Mouse (Mus musculus) CH12.LX (cell line): Measurements from ENCODE around the gene Trdmt1. TPM values are rescaled to one million over a fixed set of nuclear protein-coding genes. Genes with fewer than 3 reads are reported as not detected.

Experiments used
- DNase-seq: peaks from one replicate; pipeline ENCODE4 v3.0.0-alpha.2; 2013; ENCODE audit errors: extremely low read depth
- H3K27ac ChIP-seq: 2 replicates; pipeline ENCODE4 v1.5.1; 2012; ENCODE audit warnings: low read depth, mild to moderate bottlenecking, control low read depth, moderate library complexity; ENCODE audit not compliant: insufficient read depth
- H3K27me3 ChIP-seq: replicated peaks from 2 replicates; pipeline ENCODE3; 2012; ENCODE audit warnings: inconsistent platforms
- H3K36me3 ChIP-seq, 2 experiments: replicated peaks in 1 of 2; 2 replicates each; pipeline versions ENCODE3 to v1.6.1; 2012; ENCODE audit warnings: inconsistent platforms in 1 of 2, low read length in 1 of 2, mild to moderate bottlenecking in 1 of 2, mixed read lengths in 1 of 2, moderate library complexity in 1 of 2; ENCODE audit not compliant: control insufficient read depth in 1 of 2, insufficient read depth in 1 of 2
- H3K4me1 ChIP-seq, 2 experiments: 2 replicates each; pipeline ENCODE4 v1.6.1; 2012; ENCODE audit warnings: inconsistent platforms in 1 of 2, moderate library complexity in 1 of 2; ENCODE audit not compliant: insufficient read depth in 2 of 2, control insufficient read depth in 1 of 2
- H3K4me2 ChIP-seq: 2 replicates; pipeline ENCODE4 v1.6.1; 2012; ENCODE audit warnings: low read depth, mild to moderate bottlenecking, control low read depth; ENCODE audit not compliant: poor library complexity, insufficient read depth, severe bottlenecking
- H3K4me3 ChIP-seq, 3 experiments: fragments of 150-350 bp in 1 of 3; sonication (generic) in 1 of 3; replicated peaks in 1 of 3; 2 replicates each; pipeline versions ENCODE3 to v1.5.1; 2011 to 2012; ENCODE audit warnings: low read depth in 2 of 3, low read length in 2 of 3, mild to moderate bottlenecking in 2 of 3, moderate library complexity in 2 of 3, control low read depth in 1 of 3, improper control_type of control experiment in 1 of 3, inconsistent platforms in 1 of 3, mixed read lengths in 1 of 3; ENCODE audit not compliant: poor library complexity in 1 of 3
- H3K79me2 ChIP-seq: replicated peaks from 2 replicates; pipeline ENCODE4 v1.6.1; 2012; ENCODE audit warnings: mild to moderate bottlenecking, moderate library complexity; ENCODE audit not compliant: control insufficient read depth, poor library complexity, insufficient read depth, severe bottlenecking; ENCODE audit errors: extremely low read depth
- H3K9ac ChIP-seq: 2 replicates; pipeline ENCODE4 v1.6.1; 2012; ENCODE audit warnings: low read depth, mild to moderate bottlenecking, control low read depth, moderate library complexity; ENCODE audit not compliant: insufficient read depth
- H3K9me3 ChIP-seq: replicated peaks from 2 replicates; pipeline ENCODE3; 2012; ENCODE audit warnings: low read length, inconsistent platforms, mixed read lengths
- CHD1 ChIP-seq: IDR thresholded peaks from 2 replicates; pipeline ENCODE4 v1.6.1; 2012; ENCODE audit warnings: low read depth, low read length, improper control_type of control experiment, inconsistent platforms
- CTCF ChIP-seq, 2 experiments: IDR thresholded peaks in 1 of 2; conservative IDR thresholded peaks in 1 of 2; 2 replicates each; pipeline ENCODE4 v1.5.1; 2011 to 2012; ENCODE audit warnings: low read depth in 2 of 2, low read length in 2 of 2, improper control_type of control experiment in 1 of 2, inconsistent platforms in 1 of 2, mild to moderate bottlenecking in 1 of 2, moderate library complexity in 1 of 2
- ELF1 ChIP-seq: IDR thresholded peaks from 2 replicates; pipeline ENCODE4 v1.6.1; 2014; ENCODE audit warnings: low read depth, mild to moderate bottlenecking, inconsistent platforms, low read length, improper control_type of control experiment
- HCFC1 ChIP-seq: IDR thresholded peaks from 2 replicates; pipeline ENCODE4 v1.6.1; 2012; ENCODE audit warnings: low read depth, mild to moderate bottlenecking, inconsistent platforms, low read length, improper control_type of control experiment
- JUN ChIP-seq: IDR thresholded peaks from 2 replicates; pipeline ENCODE4 v1.6.1; 2011; ENCODE audit warnings: low read depth, mild to moderate bottlenecking, low read length, improper control_type of control experiment, moderate library complexity; ENCODE audit not compliant: insufficient read depth
- JUND ChIP-seq: conservative IDR thresholded peaks from 2 replicates; pipeline ENCODE4 v1.6.1; 2011; ENCODE audit warnings: low read depth, low read length, improper control_type of control experiment
- MAZ ChIP-seq: IDR thresholded peaks from 2 replicates; pipeline ENCODE4 v1.6.1; 2012; ENCODE audit warnings: low read depth, mild to moderate bottlenecking, inconsistent platforms, low read length, improper control_type of control experiment, moderate library complexity
- NELFE ChIP-seq: IDR thresholded peaks from 2 replicates; pipeline ENCODE4 v1.6.1; 2011; ENCODE audit warnings: low read depth, low read length, improper control_type of control experiment
- NRF1 ChIP-seq: IDR thresholded peaks from 2 replicates; pipeline ENCODE4 v1.6.1; 2014; ENCODE audit warnings: low read depth, mild to moderate bottlenecking, inconsistent platforms, low read length, improper control_type of control experiment, moderate library complexity
- PAX5 ChIP-seq: IDR thresholded peaks from 2 replicates; pipeline ENCODE4 v1.6.1; 2012; ENCODE audit warnings: low read length, inconsistent platforms, mixed read lengths
- SIN3A ChIP-seq: IDR thresholded peaks from 2 replicates; pipeline ENCODE4 v1.6.1; 2012; ENCODE audit warnings: low read length, improper control_type of control experiment, inconsistent platforms
- TBP ChIP-seq: conservative IDR thresholded peaks from 2 replicates; pipeline ENCODE4 v1.6.1; 2011; ENCODE audit warnings: low read depth, low read length, improper control_type of control experiment
- TCF12 ChIP-seq: IDR thresholded peaks from 2 replicates; pipeline ENCODE4 v1.6.1; 2014; ENCODE audit warnings: low read depth, mild to moderate bottlenecking, inconsistent platforms, low read length, improper control_type of control experiment
- ZC3H11A ChIP-seq: IDR thresholded peaks from 2 replicates; pipeline ENCODE4 v1.6.1; 2012; ENCODE audit warnings: low read depth, mild to moderate bottlenecking, inconsistent platforms, low read length, improper control_type of control experiment
- ZMIZ1 ChIP-seq: IDR thresholded peaks from 2 replicates; pipeline ENCODE4 v1.6.1; 2012; ENCODE audit warnings: low read depth, mild to moderate bottlenecking, inconsistent platforms, low read length, improper control_type of control experiment
- dilution Hi-C: fragments of 300-500 bp; cut with MboI; formaldehyde crosslinking; loops from 2 replicates; pipeline ENCODE4 v1.14.3; 2020; ENCODE audit warnings: low sequenced_read_pairs; ENCODE audit not compliant: extremely low pct_unique_long_range_greater_than_20kb, extremely low pct_ligation_motif_present
- in situ Hi-C: fragments of 300-500 bp; cut with MboI; formaldehyde crosslinking; loops from 3 replicates; pipeline ENCODE4 v1.14.3; 2019; ENCODE audit warnings: low sequenced_read_pairs, low pct_ligation_motif_present, low pct_unique_long_range_greater_than_20kb, mixed read lengths
- polyA plus RNA-seq: library from polyadenylated mRNA; unstranded; fragments of >175 nt; gene quantifications from 2 replicates; pipeline ENCODE4 v1.2.1, GENCODE M21; 2012; ENCODE audit warnings: low read depth; ENCODE audit not compliant: insufficient read length
- total RNA-seq, 2 experiments: library from RNA; depleted of rRNA; stranded (reverse); fragments of 300-350 nt in 1 of 2; fragments of >200 nt in 1 of 2; gene quantifications; 2 replicates each; pipeline ENCODE4 v1.2.3; 2012 to 2014

The Trdmt1 gene
- total and polyA plus RNA-seq, 3 experiments = 8.8 to 29.8 (median 11.2) TPM

GRCm38 (mm10) chr2:13466685-13467084, 77.8 kb downstream of the Trdmt1 start:
- in situ Hi-C loops = no loop called here
- H3K4me1 ChIP-seq = 0 out of 4 replicates have a peak, but pooled peaks cover 0 to 2% of the 10 kb centered on the region in 2 experiments
- no peaks in the 10 kb centered on the region for H3K79me2 ChIP-seq
- no peak overlapping the region for H3K9ac ChIP-seq
- no peak for DNase-seq
- TF ChIP-seq NRF1 = no peak
- no peak for TF ChIP-seq HCFC1
- no peak for TF ChIP-seq TCF12
- no peak for TF ChIP-seq JUND
- TF ChIP-seq NELFE = no peak
- TF ChIP-seq CHD1 = no peak
- no peak for TF ChIP-seq TBP
- no peak for TF ChIP-seq ELF1
- TF ChIP-seq CTCF (conservative IDR thresholded peaks at IDR 0.05 in 1 of 2, IDR thresholded peaks at IDR 0.05 in 1 of 2; ENCODE audit: low read depth in 2 of 2, low read length in 2 of 2) = no peak
- TF ChIP-seq JUN = no peak
- TF ChIP-seq ZMIZ1 = no peak
- TF ChIP-seq MAZ = no peak
- no peak for TF ChIP-seq SIN3A
- TF ChIP-seq PAX5 = no peak
- no peak for TF ChIP-seq ZC3H11A
- H3K9me3 ChIP-seq = no peaks in the 10 kb centered on the region
- no peak overlapping the region for H3K4me3 ChIP-seq
- no peak overlapping the region for H3K27ac ChIP-seq
- H3K4me2 ChIP-seq = no peak overlapping the region
- dilution Hi-C loops = no loop called here
- H3K36me3 ChIP-seq = no peaks in the 10 kb centered on the region
- no peaks in the 10 kb centered on the region for H3K27me3 ChIP-seq

Other genes with a start within 250 kb of the Trdmt1 start
- under 0.01 and 0.04 TPM in 2 replicates for gene Cubn, start 52.9 kb downstream of the Trdmt1 start, total RNA-seq (2012; rRNA removed)
- gene Cubn, start 52.9 kb downstream of the Trdmt1 start, total RNA-seq (2014; rRNA removed) = 0.03 and 0.04 TPM in 2 replicates
- gene Cubn, start 52.9 kb downstream of the Trdmt1 start, polyA plus RNA-seq = 0.05 and 0.09 TPM in 2 replicates
- gene Vim, start 29.3 kb upstream of the Trdmt1 start, total RNA-seq (2012; rRNA removed) = 124 and 153 TPM in 2 replicates
- gene Vim, start 29.3 kb upstream of the Trdmt1 start, total RNA-seq (2014; rRNA removed) = 135 and 157 TPM in 2 replicates
- 140 and 164 TPM in 2 replicates for gene Vim, start 29.3 kb upstream of the Trdmt1 start, polyA plus RNA-seq
- 27.4 and 32.5 TPM in 2 replicates for gene St8sia6, start 249.4 kb upstream of the Trdmt1 start, total RNA-seq (2012; rRNA removed)
- gene St8sia6, start 249.4 kb upstream of the Trdmt1 start, total RNA-seq (2014; rRNA removed) = 43.7 and 46.4 TPM in 2 replicates
- 51.0 and 56.4 TPM in 2 replicates for gene St8sia6, start 249.4 kb upstream of the Trdmt1 start, polyA plus RNA-seq